Mouse (Mus musculus): ENCODE measurements at regions not wholly inside any gene's neighbourhood (a gene's known extent, or its start where the extent isn't known, plus 50 kb on each side); places are given as distances from the start of the nearest gene placed in this dataset.

- TF ChIP-seq POLR2A (IDR thresholded peaks at IDR 0.05; ENCODE audit: insufficient read depth, low read depth, low read length) = no peak
- TF ChIP-seq CTCF (IDR thresholded peaks at IDR 0.05; ENCODE audit: insufficient read depth, low read depth, low read length) = no peak
These were observed 219.9 kb downstream of the Rnf144b start for GRCm38 (mm10) chr13:47342361-47342760.

Measured in olfactory bulb, adult 2 months (tissue).